Comparison of ENCODE assay signal across 9 mouse cellular contexts in genomic region chr2:6261201-6261672, GRCm38 (mm10). TPM values are rescaled to one million over a fixed set of nuclear protein-coding genes. Genes with fewer than 3 reads are reported as not detected.
A peak's percentile ranks its signal among the peaks of the same experiment; 100 is the strongest.
DNase-seq lines count a peak whose midpoint lies in the region; ATAC-seq and TF ChIP-seq lines count a peak whose summit lies in the region.
"Had no signal": no experiment of that assay in that cellular context is flagged by ENCODE, and none has a peak within 500 bp of the region (broad histone marks: within the 10 kb centered on the region; RNA-seq: fewer than 3 reads in every experiment).

No protein-coding gene starts in this region.

- H3K4me3 ChIP-seq in lung, embryonic 14.5 days (ENCODE audit: low read depth, low read length), result no peak overlapping the region
- no peak overlapping the region for H3K4me3 ChIP-seq in limb, embryonic 10.5 days

- peak; percentile 33 for DNase-seq in lung, embryonic 14.5 days
- no peak for DNase-seq in lung, postnatal 25 days (ENCODE audit: low spot score)
- DNase-seq in gastrocnemius, postnatal 25 days, result peak; percentile 40
- DNase-seq in limb, embryonic 10.5 days (ENCODE audit: low spot score), result no peak
- peak; percentile 47 for DNase-seq in retina, postnatal 1 day
- no peak for DNase-seq in cerebellum, adult 9-10 months
- DNase-seq in urinary bladder, postnatal 10 days (ENCODE audit: low spot score), result no peak
- DNase-seq: thymus, postnatal 14 days had no signal

- no peaks in the 10 kb centered on the region for H3K27me3 ChIP-seq in lung, embryonic 14.5 days (ENCODE audit: insufficient read depth, low read length)
- H3K27me3 ChIP-seq in limb, embryonic 10.5 days (ENCODE audit: low read depth, poor library complexity, severe bottlenecking), result no peaks in the 10 kb centered on the region

- H3K9ac ChIP-seq in lung, embryonic 14.5 days, result no peak overlapping the region

- H3K27ac ChIP-seq in lung, embryonic 14.5 days (ENCODE audit: low read depth), result no peak overlapping the region
- peak overlapping the region; percentile 61; the same call in 1 of the 2 replicates for H3K27ac ChIP-seq in limb, embryonic 10.5 days

- no peak for TF ChIP-seq CTCF in lung, embryonic 14.5 days (IDR thresholded peaks at IDR 0.05; ENCODE audit: low read depth)

- no peak for ATAC-seq in lung, embryonic 14.5 days (ENCODE audit: insufficient read depth)
- ATAC-seq in CD4-positive, CD25-positive, alpha-beta regulatory T cell, adult 4 months, result no peak

- H3K4me2 ChIP-seq in lung, embryonic 14.5 days, result no peak overlapping the region

- H3K4me1 ChIP-seq in lung, embryonic 14.5 days (ENCODE audit: insufficient read depth), result peaks cover 3% of the 10 kb centered on the region; the same call in 1 of the 2 replicates
- H3K4me1 ChIP-seq in limb, embryonic 10.5 days, result peaks cover 12% of the 10 kb centered on the region; the same call in 1 of the 2 replicates

- 49% methylated on average over 8 of the region's 8 CpGs for WGBS in lung, embryonic 14.5 days
- WGBS in limb, embryonic 10.5 days, result 62% methylated on average over 8 of the region's 8 CpGs

- no peaks in the 10 kb centered on the region for H3K9me3 ChIP-seq in lung, embryonic 14.5 days (ENCODE audit: low read depth, low read length)
- H3K9me3 ChIP-seq in limb, embryonic 10.5 days (replicated peaks), result no peaks in the 10 kb centered on the region

- no peaks in the 10 kb centered on the region for H3K36me3 ChIP-seq in lung, embryonic 14.5 days (ENCODE audit: insufficient read depth)
- H3K36me3 ChIP-seq in limb, embryonic 10.5 days, result no peaks in the 10 kb centered on the region

RNA-seq across cellular contexts. Expression of gene Echdc3, which starts 48.4 kb away (rescaled TPM):
- 6.1 and 8.1 TPM in 2 replicates for polyA plus RNA-seq in lung, embryonic 14.5 days (2014; fragmentation: Nextera tagmentation; extraction: Ambion mirVana)
- 1 to 10 TPM; 6.1 to 7.4 TPM for total RNA-seq in gastrocnemius, postnatal 25 days (2021)
- 4.0 and 4.2 TPM in 2 replicates for polyA plus RNA-seq in limb, embryonic 10.5 days (2016; fragmentation: Nextera tagmentation; extraction: Ambion mirVana)
- polyA plus RNA-seq in CD4-positive, CD25-positive, alpha-beta regulatory T cell, adult 4 months (2017; shearing (Covaris generic)), result not detected

Comparison
In these comparisons a context has a peak if more than half of its experiments do, and no peak if none do; other contexts are left out.
1. DNase-seq: peak in lung, embryonic 14.5 days (single experiment), gastrocnemius, postnatal 25 days (single experiment) and retina, postnatal 1 day (single experiment); none in lung, postnatal 25 days (single experiment), limb, embryonic 10.5 days (single experiment), cerebellum, adult 9-10 months (single experiment) and urinary bladder, postnatal 10 days (single experiment).